Mouse (Mus musculus): ENCODE data around the gene Itgb3.

- TF ChIP-seq CEBPB (IDR thresholded peaks at IDR 0.05; ENCODE audit: insufficient read depth, poor library complexity, severe bottlenecking) (no peak), SRF (IDR thresholded peaks at IDR 0.05; ENCODE audit: control insufficient read depth, insufficient read length, low read depth) (no peak), USF1 (IDR thresholded peaks at IDR 0.05; ENCODE audit: low read depth) (no peak)
These were observed 54.8 kb downstream of the Itgb3 start for GRCm38 (mm10) chr11:104662573-104662972.
